9 mouse cellular contexts compared by ENCODE assay signal in the genomic region with DNA sequence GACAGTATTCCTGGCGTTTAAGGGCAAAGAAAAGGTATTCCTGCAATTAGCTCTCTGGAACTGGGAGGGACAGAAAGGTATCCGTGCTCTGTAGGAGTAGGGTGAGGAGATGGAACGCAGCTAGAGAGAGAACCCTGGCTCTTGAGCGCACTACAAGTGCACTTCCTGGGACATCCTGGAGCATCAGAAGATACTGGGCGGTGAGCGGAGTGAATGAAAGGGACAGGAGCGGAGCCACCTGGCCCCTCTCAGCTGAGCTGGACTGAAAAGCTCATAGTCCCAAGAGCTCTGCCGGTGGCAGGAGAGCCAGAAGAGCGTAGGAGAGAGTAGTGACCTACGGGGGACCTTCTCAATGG. TPM values are rescaled to one million over a fixed set of nuclear protein-coding genes. Genes with fewer than 3 reads are reported as not detected.
A peak's percentile ranks its signal among the peaks of the same experiment; 100 is the strongest.
DNase-seq lines count a peak whose midpoint lies in the region; ATAC-seq and TF ChIP-seq lines count a peak whose summit lies in the region.
"Had no signal": no experiment of that assay in that cellular context is flagged by ENCODE, and none has a peak within 500 bp of the region (broad histone marks: within the 10 kb centered on the region; RNA-seq: fewer than 3 reads in every experiment).

No protein-coding gene starts in this region.

- peaks cover 53% of the 10 kb centered on the region for H3K27me3 ChIP-seq in liver, embryonic 11.5 days (replicated peaks; ENCODE audit: control insufficient read depth, insufficient read depth, low read length)
- peaks cover 32% of the 10 kb centered on the region for H3K27me3 ChIP-seq in liver, postnatal 0 days (ENCODE audit: insufficient read depth, low read length)
- peaks cover 48% of the 10 kb centered on the region for H3K27me3 ChIP-seq in forebrain, embryonic 10.5 days (ENCODE audit: poor library complexity, severe bottlenecking)
- peaks cover 32% of the 10 kb centered on the region for H3K27me3 ChIP-seq in intestine, embryonic 16.5 days (replicated peaks; ENCODE audit: control insufficient read depth, insufficient read depth, low read length)
- no peaks in the 10 kb centered on the region for H3K27me3 ChIP-seq in neural tube, embryonic 15.5 days (replicated peaks)

- H3K9ac ChIP-seq in liver, embryonic 11.5 days (ENCODE audit: low read depth, low read length) = no peak overlapping the region
- no peak overlapping the region for H3K9ac ChIP-seq in liver, postnatal 0 days (replicated peaks)
- H3K9ac ChIP-seq in intestine, embryonic 16.5 days (ENCODE audit: low read depth, low read length) = no peak overlapping the region
- H3K9ac ChIP-seq in neural tube, embryonic 15.5 days (replicated peaks) = peak overlapping the region; percentile 93

- 0 out of 2 replicates have a peak, but pooled peaks cover 4% of the 10 kb centered on the region for H3K4me1 ChIP-seq in liver, embryonic 11.5 days (replicated peaks; ENCODE audit: control insufficient read depth, insufficient read depth, low read length)
- 0 out of 2 replicates have a peak, but pooled peaks cover 8% of the 10 kb centered on the region for H3K4me1 ChIP-seq in liver, postnatal 0 days (ENCODE audit: insufficient read depth)
- H3K4me1 ChIP-seq in forebrain, embryonic 10.5 days = peaks cover 57% of the 10 kb centered on the region
- peaks cover 9% of the 10 kb centered on the region; the same call in 1 of the 2 replicates for H3K4me1 ChIP-seq in intestine, embryonic 16.5 days (ENCODE audit: control insufficient read depth, insufficient read depth, low read length)
- peaks cover 45% of the 10 kb centered on the region for H3K4me1 ChIP-seq in neural tube, embryonic 15.5 days

- DNase-seq in liver, embryonic 11.5 days (ENCODE audit: low spot score) = no peak
- DNase-seq in liver, postnatal 0 days = no peak
- no peak for DNase-seq in forebrain, embryonic 10.5 days (ENCODE audit: extremely low spot score, low spot score)
- DNase-seq in right cerebral cortex, postnatal 10 days (ENCODE audit: low spot score in 2 of 2) = no peak
- DNase-seq in frontal cortex, postnatal 36 days (ENCODE audit: low spot score in 2 of 2) = no peak
- DNase-seq in frontal cortex, postnatal 25 days (ENCODE audit: low spot score in 2 of 2) = no peak

- no peaks in the 10 kb centered on the region for H3K9me3 ChIP-seq in liver, embryonic 11.5 days (ENCODE audit: control insufficient read depth, low read length)
- no peaks in the 10 kb centered on the region for H3K9me3 ChIP-seq in liver, postnatal 0 days (ENCODE audit: low read length)
- H3K9me3 ChIP-seq in forebrain, embryonic 10.5 days = no peaks in the 10 kb centered on the region
- no peaks in the 10 kb centered on the region for H3K9me3 ChIP-seq in intestine, embryonic 16.5 days (ENCODE audit: control insufficient read depth, low read length)
- no peaks in the 10 kb centered on the region for H3K9me3 ChIP-seq in neural tube, embryonic 15.5 days (replicated peaks)

- no peak for TF ChIP-seq CTCF in liver, postnatal 0 days (IDR thresholded peaks at IDR 0.05; ENCODE audit: low read depth)

- WGBS in liver, embryonic 11.5 days = 25% methylated on average over 10 of the region's 10 CpGs
- WGBS in liver, postnatal 0 days (ENCODE audit: insufficient replicate concordance) = 29% methylated on average over 10 of the region's 10 CpGs
- 10% methylated on average over 10 of the region's 10 CpGs for WGBS in forebrain, embryonic 10.5 days
- 20% methylated on average over 10 of the region's 10 CpGs for WGBS in intestine, embryonic 16.5 days
- WGBS in neural tube, embryonic 15.5 days = 7% methylated on average over 10 of the region's 10 CpGs

- ATAC-seq in liver, embryonic 11.5 days (replicated peaks; ENCODE audit: low FRiP score) = no peak
- ATAC-seq in liver, postnatal 0 days = no peak
- ATAC-seq in intestine, embryonic 16.5 days = no peak
- no peak for ATAC-seq in neural tube, embryonic 15.5 days (ENCODE audit: low FRiP score)

- no peak overlapping the region for H3K27ac ChIP-seq in liver, embryonic 11.5 days (ENCODE audit: low read depth, low read length)
- H3K27ac ChIP-seq in liver, postnatal 0 days (ENCODE audit: low read depth) = no peak overlapping the region
- peak overlapping the region; percentile 95 for H3K27ac ChIP-seq in forebrain, embryonic 10.5 days
- H3K27ac ChIP-seq in intestine, embryonic 16.5 days (ENCODE audit: low read length) = no peak overlapping the region
- H3K27ac ChIP-seq in neural tube, embryonic 15.5 days (replicated peaks) = peak overlapping the region; percentile 94

- TF ChIP-seq EP300 in liver, postnatal 0 days (IDR thresholded peaks at IDR 0.05; ENCODE audit: low read depth) = no peak

- H3K4me2 ChIP-seq in liver, embryonic 11.5 days = peak overlapping the region; percentile 50; the same call in 1 of the 2 replicates
- no peak overlapping the region for H3K4me2 ChIP-seq in liver, postnatal 0 days (ENCODE audit: low read depth, low read length)
- H3K4me2 ChIP-seq in intestine, embryonic 16.5 days (ENCODE audit: low read depth, low read length) = peak overlapping the region; percentile 56
- H3K4me2 ChIP-seq in neural tube, embryonic 15.5 days = peak overlapping the region; percentile 84

- H3K4me3 ChIP-seq in liver, embryonic 11.5 days (ENCODE audit: low read depth, low read length) = 0 out of 2 replicates have a peak overlapping the region, but pooled peaks have one; percentile 24
- no peak overlapping the region for H3K4me3 ChIP-seq in liver, postnatal 0 days (ENCODE audit: low read depth, low read length)
- H3K4me3 ChIP-seq in forebrain, embryonic 10.5 days = peak overlapping the region; percentile 64
- peak overlapping the region; percentile 38 for H3K4me3 ChIP-seq in intestine, embryonic 16.5 days (ENCODE audit: low read length)
- peak overlapping the region; percentile 80 for H3K4me3 ChIP-seq in neural tube, embryonic 15.5 days (replicated peaks)
- H3K4me3 ChIP-seq: myocyte had no signal

- no peaks in the 10 kb centered on the region for H3K36me3 ChIP-seq in liver, embryonic 11.5 days (ENCODE audit: control insufficient read depth, insufficient read depth, low read length)
- H3K36me3 ChIP-seq in liver, postnatal 0 days (replicated peaks; ENCODE audit: insufficient read depth, low read length) = no peaks in the 10 kb centered on the region
- H3K36me3 ChIP-seq in forebrain, embryonic 10.5 days (replicated peaks) = peaks cover 45% of the 10 kb centered on the region
- H3K36me3 ChIP-seq in intestine, embryonic 16.5 days (ENCODE audit: control insufficient read depth, insufficient read depth, low read length) = no peaks in the 10 kb centered on the region
- peaks cover 23% of the 10 kb centered on the region for H3K36me3 ChIP-seq in neural tube, embryonic 15.5 days

RNA-seq across cellular contexts. Expression of a gene that starts 8.6 kb away (rescaled TPM):
- polyA plus RNA-seq in liver, embryonic 11.5 days (2014; fragmentation: Nextera tagmentation; extraction: Ambion mirVana) = 12.4 and 15.7 TPM in 2 replicates
- polyA plus RNA-seq in liver, postnatal 0 days (2015; fragmentation: Nextera tagmentation; extraction: Ambion mirVana) = 41.4 and 46.5 TPM in 2 replicates
- polyA plus RNA-seq in forebrain, embryonic 10.5 days (2016; fragmentation: Nextera tagmentation; extraction: Ambion mirVana) = 6.8 and 8.0 TPM in 2 replicates
- polyA plus RNA-seq in intestine, embryonic 16.5 days (2015; fragmentation: Nextera tagmentation; extraction: Ambion mirVana) = 8.6 and 10.8 TPM in 2 replicates
- polyA plus RNA-seq in neural tube, embryonic 15.5 days (2015; fragmentation: Nextera tagmentation; extraction: Ambion mirVana) = 2.3 and 2.7 TPM in 2 replicates

RNA-seq across cellular contexts. Expression of a gene that starts 21.4 kb away (rescaled TPM):
- 18.8 TPM in 2 replicates for polyA plus RNA-seq in liver, embryonic 11.5 days (2014; fragmentation: Nextera tagmentation; extraction: Ambion mirVana)
- polyA plus RNA-seq in liver, postnatal 0 days (2015; fragmentation: Nextera tagmentation; extraction: Ambion mirVana) = 5.3 and 5.7 TPM in 2 replicates
- polyA plus RNA-seq in forebrain, embryonic 10.5 days (2016; fragmentation: Nextera tagmentation; extraction: Ambion mirVana) = 28.3 and 30.2 TPM in 2 replicates
- polyA plus RNA-seq in intestine, embryonic 16.5 days (2015; fragmentation: Nextera tagmentation; extraction: Ambion mirVana) = 12.4 and 12.8 TPM in 2 replicates
- polyA plus RNA-seq in neural tube, embryonic 15.5 days (2015; fragmentation: Nextera tagmentation; extraction: Ambion mirVana) = 28.6 and 32.1 TPM in 2 replicates

RNA-seq across cellular contexts. Expression of a gene that starts 50.2 kb away (rescaled TPM):
- 25.3 and 26.9 TPM in 2 replicates for polyA plus RNA-seq in liver, embryonic 11.5 days (2014; fragmentation: Nextera tagmentation; extraction: Ambion mirVana)
- 11.0 and 11.1 TPM in 2 replicates for polyA plus RNA-seq in liver, postnatal 0 days (2015; fragmentation: Nextera tagmentation; extraction: Ambion mirVana)
- polyA plus RNA-seq in forebrain, embryonic 10.5 days (2016; fragmentation: Nextera tagmentation; extraction: Ambion mirVana) = 42.0 and 50.7 TPM in 2 replicates
- polyA plus RNA-seq in intestine, embryonic 16.5 days (2015; fragmentation: Nextera tagmentation; extraction: Ambion mirVana) = 23.4 and 26.3 TPM in 2 replicates
- polyA plus RNA-seq in neural tube, embryonic 15.5 days (2015; fragmentation: Nextera tagmentation; extraction: Ambion mirVana) = 16.9 and 20.5 TPM in 2 replicates

RNA-seq across cellular contexts. Expression of a gene that starts 52.8 kb away (rescaled TPM):
- polyA plus RNA-seq in liver, embryonic 11.5 days (2014; fragmentation: Nextera tagmentation; extraction: Ambion mirVana) = not detected in 2 replicates
- polyA plus RNA-seq in liver, postnatal 0 days (2015; fragmentation: Nextera tagmentation; extraction: Ambion mirVana) = not detected in 2 replicates
- polyA plus RNA-seq in forebrain, embryonic 10.5 days (2016; fragmentation: Nextera tagmentation; extraction: Ambion mirVana) = 0.20 TPM in 1 of 2 replicates, not detected in the other
- polyA plus RNA-seq in intestine, embryonic 16.5 days (2015; fragmentation: Nextera tagmentation; extraction: Ambion mirVana) = 72.7 and 83.0 TPM in 2 replicates
- polyA plus RNA-seq in neural tube, embryonic 15.5 days (2015; fragmentation: Nextera tagmentation; extraction: Ambion mirVana) = 1.2 and 3.5 TPM in 2 replicates

RNA-seq across cellular contexts. Expression of a gene that starts 53.5 kb away (rescaled TPM):
- 58.4 and 61.1 TPM in 2 replicates for polyA plus RNA-seq in liver, embryonic 11.5 days (2014; fragmentation: Nextera tagmentation; extraction: Ambion mirVana)
- 22.4 and 23.0 TPM in 2 replicates for polyA plus RNA-seq in liver, postnatal 0 days (2015; fragmentation: Nextera tagmentation; extraction: Ambion mirVana)
- polyA plus RNA-seq in forebrain, embryonic 10.5 days (2016; fragmentation: Nextera tagmentation; extraction: Ambion mirVana) = 70.9 and 71.8 TPM in 2 replicates
- polyA plus RNA-seq in intestine, embryonic 16.5 days (2015; fragmentation: Nextera tagmentation; extraction: Ambion mirVana) = 48.6 and 50.0 TPM in 2 replicates
- polyA plus RNA-seq in neural tube, embryonic 15.5 days (2015; fragmentation: Nextera tagmentation; extraction: Ambion mirVana) = 48.1 and 58.2 TPM in 2 replicates

Comparison
In these comparisons a context has a peak if more than half of its experiments do, and no peak if none do; other contexts are left out.
1. H3K27ac ChIP-seq: peak in forebrain, embryonic 10.5 days (single experiment) and neural tube, embryonic 15.5 days (single experiment); none in liver, embryonic 11.5 days (single experiment), liver, postnatal 0 days (single experiment) and intestine, embryonic 16.5 days (single experiment).